Mouse (Mus musculus) liver, embryonic 13.5 days (tissue): ENCODE data around the gene Olfr251. TPM values are rescaled to one million over a fixed set of nuclear protein-coding genes. Genes with fewer than 3 reads are reported as not detected.
"Not testable (repeated sequence)": the region's sequence is repeated elsewhere in the genome, so short reads cannot be mapped to it uniquely, and the experiment has no call there.

ENCODE experiments used
- ATAC-seq: fragments of 200-750 bp; cut with Nextera tagmentation; 2 replicates; pipeline ENCODE4 v1.8.0; 2017; ENCODE audit warnings: low read depth, mild to moderate bottlenecking, moderate number of reproducible peaks, moderate library complexity
- DNase-seq: peaks from one replicate; pipeline ENCODE4 v3.0.0; 2022
- H3K27ac ChIP-seq: fragments of 300-500 bp; sonication (generic); 2 replicates; pipeline ENCODE4 v1.5.1; 2015; ENCODE audit warnings: moderate library complexity, mild to moderate bottlenecking, inconsistent platforms
- H3K27me3 ChIP-seq: fragments of 300-500 bp; sonication (generic); 2 replicates; pipeline ENCODE4 v1.6.1; 2015; ENCODE audit warnings: mild to moderate bottlenecking, inconsistent platforms
- H3K36me3 ChIP-seq: fragments of 300-500 bp; sonication (generic); 2 replicates; pipeline ENCODE4 v1.6.1; 2015; ENCODE audit warnings: mild to moderate bottlenecking, inconsistent platforms
- H3K4me1 ChIP-seq: fragments of 300-500 bp; sonication (generic); replicated peaks from 2 replicates; pipeline ENCODE4 v1.6.1; 2015; ENCODE audit warnings: inconsistent platforms
- H3K4me2 ChIP-seq: fragments of 300-500 bp; sonication (generic); 2 replicates; pipeline ENCODE4 v1.6.1; 2015; ENCODE audit warnings: inconsistent platforms, mild to moderate bottlenecking, moderate library complexity
- H3K4me3 ChIP-seq: fragments of 300-500 bp; sonication (generic); replicated peaks from 2 replicates; pipeline ENCODE4 v1.5.1; 2015; ENCODE audit warnings: mild to moderate bottlenecking, inconsistent platforms
- H3K9ac ChIP-seq: fragments of 300-500 bp; sonication (generic); 2 replicates; pipeline ENCODE4 v1.6.1; 2015; ENCODE audit warnings: mild to moderate bottlenecking, inconsistent platforms
- H3K9me3 ChIP-seq: fragments of 300-500 bp; sonication (generic); replicated peaks from 2 replicates; pipeline ENCODE4 v1.6.1; 2016; ENCODE audit warnings: inconsistent platforms
- WGBS: fragments of 180-500 bp; shearing (Covaris S2); methylation state at CpG from one replicate; pipeline ENCODE4 v1.1.7; 2015; ENCODE audit not compliant: insufficient replicate concordance; 5-methylcytosine and 5-hydroxymethylcytosine counted together
- polyA plus RNA-seq: library from polyadenylated mRNA; unstranded; fragments of >200 nt; fragmentation: Nextera tagmentation; extraction: Ambion mirVana; gene quantifications from 2 replicates; pipeline ENCODE4 v1.2.1, GENCODE M21; 2015

The Olfr251 gene
- polyA plus RNA-seq, result not detected in 2 replicates

DNA sequence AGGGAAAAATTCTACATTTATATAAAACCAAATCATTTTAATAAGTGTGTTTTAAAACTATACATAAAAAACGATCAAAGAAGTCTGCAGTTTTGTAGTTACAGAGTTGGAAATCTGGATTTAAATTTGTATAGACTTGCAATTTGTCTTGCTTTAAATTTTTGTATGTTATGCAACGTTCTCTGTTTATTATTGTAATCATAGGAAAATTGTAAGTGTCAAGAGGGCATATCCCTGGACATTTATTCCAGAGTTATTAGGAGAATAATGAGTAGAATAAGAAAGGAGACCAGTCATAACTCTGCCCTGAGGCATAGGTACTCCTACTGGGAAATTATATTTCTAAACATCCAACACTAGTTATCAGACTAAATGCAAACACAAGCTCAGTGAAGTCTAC is at the start of gene Olfr251:
Olfr251 (plus strand) TSS at position 301 of the 400 bp plus-strand sequence.
- no peak within 1 kb of the TSS for H3K27ac ChIP-seq
- no peaks in the 10 kb centered on the region for H3K9me3 ChIP-seq
- H3K4me1 ChIP-seq, result no peaks in the 10 kb centered on the region
- WGBS, result 33% methylated on average over 2 of the region's 2 CpGs
- no peak within 1 kb of the TSS for H3K4me3 ChIP-seq
- DNase-seq (no peak), ATAC-seq (no peak)
- no peaks in the 10 kb centered on the region for H3K36me3 ChIP-seq
- H3K4me2 ChIP-seq, result no peak within 1 kb of the TSS
- no peak within 1 kb of the TSS for H3K9ac ChIP-seq
- no peaks in the 10 kb centered on the region for H3K27me3 ChIP-seq

DNA sequence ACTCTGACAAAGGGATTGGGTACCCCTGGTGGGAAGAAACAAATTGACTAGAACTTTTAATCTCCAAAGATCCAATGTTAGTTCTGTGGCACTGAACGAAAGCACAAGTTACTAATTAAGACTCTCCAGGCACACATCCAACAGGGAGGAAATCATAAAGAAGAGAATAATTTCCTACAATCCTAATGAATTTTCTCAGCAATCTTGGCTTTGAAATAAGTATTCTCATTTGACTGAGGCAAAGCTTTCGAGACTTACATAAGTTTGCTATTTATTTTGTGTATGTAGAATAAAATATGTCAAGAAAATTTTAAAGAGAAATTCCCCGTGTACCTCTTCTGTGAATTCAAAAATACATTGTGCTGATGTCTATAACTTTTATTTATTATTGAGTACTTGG is 48.1 kb upstream of the Olfr251 start, which contains the start of gene Olfr25:
Olfr25 (plus strand) TSS at position 301 of the 400 bp plus-strand sequence.
- 50% methylated on average over 3 of the region's 3 CpGs for WGBS
- H3K9me3 ChIP-seq, result no peaks in the 10 kb centered on the region
- H3K27ac ChIP-seq, result no peak within 1 kb of the TSS
- no peaks in the 10 kb centered on the region for H3K36me3 ChIP-seq
- no peaks in the 10 kb centered on the region for H3K4me1 ChIP-seq
- no peak within 1 kb of the TSS for H3K4me3 ChIP-seq
- H3K4me2 ChIP-seq, result no peak within 1 kb of the TSS
- ATAC-seq (no peak), DNase-seq (no peak)
- no peaks in the 10 kb centered on the region for H3K27me3 ChIP-seq
- no peak within 1 kb of the TSS for H3K9ac ChIP-seq

DNA sequence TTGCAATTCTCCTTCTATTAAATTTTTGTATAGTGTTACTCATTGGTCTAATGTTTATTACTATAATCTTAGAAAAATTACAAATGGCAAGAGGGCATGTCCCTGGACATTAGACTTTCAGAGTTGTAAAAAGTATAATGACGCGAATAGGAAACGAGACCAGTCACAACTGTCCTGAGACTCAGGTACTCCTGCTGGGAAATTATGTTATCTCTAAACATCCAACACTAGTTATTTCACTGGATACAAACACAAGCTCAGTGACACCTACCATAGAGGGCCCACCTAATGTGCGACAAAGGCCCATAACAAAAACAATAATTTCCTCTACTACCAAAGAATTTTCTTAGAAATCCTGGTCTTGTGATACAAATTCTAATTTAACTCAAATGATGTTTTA is 28.8 kb upstream of the Olfr251 start, which contains the start of gene Olfr898:
Olfr898 (plus strand) TSS at position 301 of the 400 bp plus-strand sequence.
- no peak within 1 kb of the TSS for H3K27ac ChIP-seq
- H3K9me3 ChIP-seq, result no peaks in the 10 kb centered on the region
- H3K4me3 ChIP-seq, result no peak within 1 kb of the TSS
- ATAC-seq (no peak), DNase-seq (no peak)
- H3K36me3 ChIP-seq, result no peaks in the 10 kb centered on the region
- no peaks in the 10 kb centered on the region for H3K27me3 ChIP-seq
- WGBS, result 80% methylated on average over 4 of the region's 4 CpGs
- H3K4me2 ChIP-seq, result no peak within 1 kb of the TSS
- no peak within 1 kb of the TSS for H3K9ac ChIP-seq
- H3K4me1 ChIP-seq, result no peaks in the 10 kb centered on the region

DNA sequence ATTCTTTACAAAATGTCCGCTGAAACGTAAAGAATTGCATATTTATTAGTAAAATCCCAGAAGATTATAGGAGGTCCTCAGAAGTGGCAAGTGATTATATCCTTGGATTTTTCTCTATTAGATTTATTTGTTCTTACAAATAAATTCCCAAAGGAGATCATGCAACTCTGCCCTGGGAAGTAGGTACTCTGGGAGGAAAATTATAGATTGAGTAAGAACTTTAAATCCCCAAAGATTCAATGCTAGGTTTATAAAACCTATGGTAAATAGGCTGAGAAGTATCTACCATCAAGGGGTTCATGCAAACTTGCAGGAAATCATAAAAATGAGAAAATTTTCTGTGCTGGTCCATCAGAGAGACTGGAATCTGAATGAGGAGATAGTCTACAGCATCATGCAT is 10.3 kb upstream of the Olfr251 start, which contains the start of gene Olfr250:
Olfr250 (plus strand) TSS at position 301 of the 400 bp plus-strand sequence.
- no peak for DNase-seq
- 70% methylated on average over 2 of the region's 2 CpGs for WGBS
- Histone ChIP-seq H3K4me1 (no peaks in the 10 kb centered on the region), H3K4me2 (no peak within 1 kb of the TSS), H3K4me3 (no peak within 1 kb of the TSS), H3K27ac (no peak within 1 kb of the TSS), H3K36me3 (no peaks in the 10 kb centered on the region), H3K27me3 (no peaks in the 10 kb centered on the region), H3K9me3 (no peaks in the 10 kb centered on the region), H3K9ac (no peak within 1 kb of the TSS)
- no peak for ATAC-seq

DNA sequence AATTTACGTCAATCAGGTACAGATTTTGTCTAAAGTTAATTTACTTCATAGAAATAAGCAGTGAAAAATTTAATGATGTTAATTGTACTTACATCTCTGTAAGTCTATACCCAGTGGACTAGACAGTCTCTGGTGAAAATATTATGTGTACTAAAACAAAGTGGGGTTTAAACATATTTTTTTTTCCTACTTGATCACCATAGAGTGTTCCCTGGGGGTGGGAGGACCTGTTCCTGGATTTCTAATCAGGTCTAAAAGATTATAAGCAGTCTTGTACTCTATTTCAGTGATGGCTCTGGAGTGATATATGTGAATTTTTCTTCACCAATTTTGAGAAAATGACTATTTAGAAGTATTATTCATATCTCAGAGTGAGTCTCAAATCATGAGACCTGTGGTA is 24.5 kb downstream of the Olfr251 start, which contains the start of gene Olfr147:
Olfr147 (plus strand) TSS at position 301 of the 400 bp plus-strand sequence.
- Histone ChIP-seq H3K27me3 (no peaks in the 10 kb centered on the region), H3K4me1 (no peaks in the 10 kb centered on the region), H3K9ac (no peak within 1 kb of the TSS), H3K27ac (no peak within 1 kb of the TSS), H3K9me3 (no peaks in the 10 kb centered on the region), H3K4me2 (no peak within 1 kb of the TSS), H3K36me3 (no peaks in the 10 kb centered on the region), H3K4me3 (no peak within 1 kb of the TSS)
- WGBS, result 69% methylated on average over 1 of the region's 1 CpGs
- DNase-seq, result no peak
- ATAC-seq, result no peak

DNA sequence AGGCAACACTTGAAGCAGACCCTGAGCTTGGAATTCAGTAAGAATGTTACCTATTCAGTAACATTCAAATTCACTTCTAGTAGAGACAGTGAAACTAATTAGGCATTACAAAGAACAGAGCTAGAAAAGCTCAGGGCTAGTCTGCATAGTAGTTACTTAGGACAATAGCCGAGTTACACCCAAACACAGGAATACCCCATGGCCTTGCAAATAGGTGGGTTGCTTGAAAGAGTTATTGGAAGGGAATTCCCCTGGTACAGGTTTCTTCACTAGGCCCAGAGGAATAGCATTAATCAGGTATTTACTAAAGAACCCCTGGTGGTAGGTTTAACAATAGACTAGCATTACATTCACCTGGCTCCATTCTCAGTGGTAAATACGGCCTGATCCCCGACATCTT is 30.6 kb downstream of the Olfr251 start:
- not testable (repeated sequence) for H3K4me2 ChIP-seq, H3K27ac ChIP-seq, H3K27me3 ChIP-seq, H3K4me3 ChIP-seq, H3K4me1 ChIP-seq, H3K9ac ChIP-seq, DNase-seq, H3K9me3 ChIP-seq, ATAC-seq, H3K36me3 ChIP-seq
- WGBS, result 82% methylated on average over 3 of the region's 3 CpGs

DNA sequence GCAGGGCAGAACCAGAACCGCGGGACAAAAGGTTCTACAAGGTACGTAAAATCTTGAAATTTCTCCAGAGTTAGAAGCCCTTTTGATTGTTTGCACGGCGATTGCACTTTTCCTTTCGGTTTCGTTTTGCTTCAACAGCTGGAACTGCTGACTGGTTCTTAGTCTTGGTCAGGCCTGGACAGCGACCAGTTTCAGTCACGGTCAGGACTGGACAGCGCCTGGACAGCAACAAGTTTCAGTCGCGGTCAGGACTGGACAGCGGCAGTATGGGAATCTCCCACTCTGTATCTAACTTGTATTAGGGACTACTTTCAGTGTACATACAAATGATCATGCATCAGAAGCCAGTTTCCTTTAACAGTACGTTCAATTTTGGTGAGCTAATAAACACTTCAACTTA is 36.6 kb downstream of the Olfr251 start:
- not testable (repeated sequence) for H3K4me2 ChIP-seq, ATAC-seq, H3K4me1 ChIP-seq, H3K9me3 ChIP-seq, H3K9ac ChIP-seq, H3K27me3 ChIP-seq, H3K4me3 ChIP-seq, DNase-seq, H3K36me3 ChIP-seq, H3K27ac ChIP-seq
- 85% methylated on average over 14 of the region's 14 CpGs for WGBS

DNA sequence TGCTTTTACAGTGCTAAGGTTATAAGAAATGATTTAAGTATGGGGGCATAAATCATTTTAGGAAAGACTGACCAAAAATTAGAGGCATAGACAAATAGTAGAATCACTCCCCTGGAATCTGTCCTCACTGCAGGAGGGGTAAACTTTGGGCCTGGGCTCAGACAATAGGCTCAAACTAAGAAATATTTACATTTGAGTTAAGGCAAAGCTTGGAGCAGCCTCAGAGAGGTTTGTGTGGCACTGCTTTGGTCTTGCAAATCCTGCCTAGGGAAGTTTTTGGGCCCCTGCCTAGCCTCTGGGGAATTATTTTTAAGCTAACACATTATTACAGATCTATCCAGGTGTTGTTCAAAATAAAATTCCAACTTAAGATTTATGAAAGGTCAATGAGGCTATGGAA is 46.9 kb downstream of the Olfr251 start:
- no peaks in the 10 kb centered on the region for H3K4me1 ChIP-seq
- H3K27me3 ChIP-seq, result no peaks in the 10 kb centered on the region
- H3K9me3 ChIP-seq, result no peaks in the 10 kb centered on the region
- no peak overlapping the region for H3K27ac ChIP-seq
- no peak overlapping the region for H3K9ac ChIP-seq
- DNase-seq (no peak), ATAC-seq (no peak)
- no peak overlapping the region for H3K4me2 ChIP-seq
- no peaks in the 10 kb centered on the region for H3K36me3 ChIP-seq
- no peak overlapping the region for H3K4me3 ChIP-seq

DNA sequence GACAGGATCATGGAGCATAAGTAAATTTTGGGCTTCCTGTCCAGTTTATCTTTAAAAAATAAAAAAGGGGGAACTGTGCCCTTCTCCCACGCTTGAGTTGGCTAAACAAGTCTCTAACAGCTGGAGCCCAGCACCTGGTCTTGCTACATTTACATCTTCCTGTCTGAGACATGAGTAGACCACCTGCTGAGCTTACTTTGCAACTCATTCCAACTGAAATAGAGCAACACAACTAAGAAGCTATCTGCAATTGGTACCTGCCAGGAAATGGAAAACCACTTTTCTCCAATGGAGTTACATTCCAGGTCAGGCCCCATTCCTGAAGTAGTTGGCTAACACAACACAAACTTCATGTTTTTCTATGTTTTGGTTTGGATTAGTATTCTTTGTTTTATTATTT is 50.1 kb downstream of the Olfr251 start:
- Histone ChIP-seq H3K4me1 (no peaks in the 10 kb centered on the region), H3K36me3 (no peaks in the 10 kb centered on the region), H3K9me3 (no peaks in the 10 kb centered on the region), H3K4me3 (no peak overlapping the region), H3K27ac (no peak overlapping the region), H3K9ac (no peak overlapping the region), H3K4me2 (no peak overlapping the region), H3K27me3 (no peaks in the 10 kb centered on the region)
- no peak for ATAC-seq
- no peak for DNase-seq
- 23% methylated on average over 1 of the region's 1 CpGs for WGBS

DNA sequence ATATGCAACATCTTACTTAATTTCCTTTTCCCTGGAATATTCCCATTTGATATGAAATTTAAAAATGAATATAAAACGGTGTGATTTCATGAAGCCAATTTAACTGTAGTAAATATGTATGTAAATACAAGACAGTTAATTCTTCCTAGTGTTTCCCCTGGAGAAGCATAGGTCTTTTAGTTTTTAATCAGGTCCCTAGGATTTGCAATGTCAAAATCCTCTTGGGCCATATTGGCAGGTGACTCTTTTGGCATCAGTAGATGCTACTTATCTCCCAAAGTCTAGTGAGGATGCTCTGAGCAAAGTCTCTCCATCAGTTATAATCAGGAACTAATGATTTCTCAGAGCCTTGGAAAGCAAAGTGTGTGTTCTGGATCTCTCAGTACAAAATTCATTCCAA is 52.3 kb downstream of the Olfr251 start, which contains the start of gene Olfr901:
Olfr901 (plus strand) TSS at position 301 of the 400 bp plus-strand sequence.
- no peaks in the 10 kb centered on the region for H3K4me1 ChIP-seq
- H3K36me3 ChIP-seq, result no peaks in the 10 kb centered on the region
- no peak within 1 kb of the TSS for H3K4me3 ChIP-seq
- H3K27ac ChIP-seq, result no peak within 1 kb of the TSS
- H3K27me3 ChIP-seq, result no peaks in the 10 kb centered on the region
- H3K9ac ChIP-seq, result no peak within 1 kb of the TSS
- no peaks in the 10 kb centered on the region for H3K9me3 ChIP-seq
- WGBS, result 60% methylated on average over 1 of the region's 1 CpGs
- no peak within 1 kb of the TSS for H3K4me2 ChIP-seq
- DNase-seq (no peak), ATAC-seq (no peak)
